Mouse (Mus musculus): ENCODE results near the gene Rnf220.

- TF ChIP-seq CTCF (conservative IDR thresholded peaks at IDR 0.05 in 1 of 2, IDR thresholded peaks at IDR 0.05 in 1 of 2; ENCODE audit: low read depth in 2 of 2, low read length in 2 of 2) (no peak), USF1 (IDR thresholded peaks at IDR 0.05; ENCODE audit: low read depth, low read length) (no peak), POLR2A (IDR thresholded peaks at IDR 0.05; ENCODE audit: low read depth, low read length) (no peak), MAFK (IDR thresholded peaks at IDR 0.05; ENCODE audit: insufficient replicate concordance, low read length) (no peak), CHD1 (IDR thresholded peaks at IDR 0.05; ENCODE audit: low read depth, low read length) (no peak), TBP (conservative IDR thresholded peaks at IDR 0.05; ENCODE audit: low read depth, low read length) (no peak), EP300 (IDR thresholded peaks at IDR 0.05; ENCODE audit: low read length) (no peak)
Observed at GRCm38 (mm10) chr4:117379803-117380557, 116.9 kb downstream of the Rnf220 start.

All from CH12.LX (cell line).